Mouse (Mus musculus): Measurements from ENCODE around the gene Mybpc3.

- TF ChIP-seq CTCF (conservative IDR thresholded peaks at IDR 0.05; ENCODE audit: insufficient read depth, insufficient read length, low read depth, low read length) (no peak), POLR2A (IDR thresholded peaks at IDR 0.05; ENCODE audit: low read depth, low read length) (no peak)
Measured at GRCm38 (mm10) chr2:91119551-91119950, 1.6 kb downstream of the Mybpc3 start.

All from kidney, adult 2 months (tissue).